Mouse (Mus musculus) cortical plate, adult 2 months (tissue): ENCODE measurements around the gene Trak2. TPM values are rescaled to one million over a fixed set of nuclear protein-coding genes. Genes with fewer than 3 reads are reported as not detected.

ENCODE experiments used
- H3K27ac ChIP-seq: fragments of 200-500 bp; 2 replicates; pipeline ENCODE4 v1.5.1; 2012; ENCODE audit warnings: low read length, control low read depth, inconsistent platforms; ENCODE audit not compliant: insufficient read depth
- H3K4me1 ChIP-seq: fragments of 200-500 bp; 2 replicates; pipeline ENCODE4 v1.6.1; 2011; ENCODE audit warnings: low read length; ENCODE audit not compliant: control insufficient read depth, insufficient read depth
- H3K4me3 ChIP-seq: fragments of 200-500 bp; 2 replicates; pipeline ENCODE4 v1.5.1; 2011; ENCODE audit warnings: mild to moderate bottlenecking, low read length, control low read depth; ENCODE audit not compliant: insufficient read depth
- CTCF ChIP-seq: fragments of 200-500 bp; IDR thresholded peaks from 2 replicates; pipeline ENCODE4 v1.5.1; 2011; ENCODE audit warnings: mild to moderate bottlenecking, control low read depth, low read length; ENCODE audit not compliant: insufficient read depth; ENCODE audit errors: extremely low read depth
- POLR2A ChIP-seq: fragments of 200-500 bp; IDR thresholded peaks from 2 replicates; pipeline ENCODE4 v1.6.1; 2011; ENCODE audit warnings: mild to moderate bottlenecking, low read length, control low read depth; ENCODE audit not compliant: insufficient read depth; ENCODE audit errors: extremely low read depth
- polyA plus RNA-seq: library from polyadenylated mRNA; depleted of rRNA; stranded (reverse); fragments of >200 nt; gene quantifications from 2 replicates; pipeline ENCODE4 v1.2.3, GENCODE M21; 2012

Trak2 gene
- polyA plus RNA-seq, 1 experiment, result 81.2 TPM

DNA sequence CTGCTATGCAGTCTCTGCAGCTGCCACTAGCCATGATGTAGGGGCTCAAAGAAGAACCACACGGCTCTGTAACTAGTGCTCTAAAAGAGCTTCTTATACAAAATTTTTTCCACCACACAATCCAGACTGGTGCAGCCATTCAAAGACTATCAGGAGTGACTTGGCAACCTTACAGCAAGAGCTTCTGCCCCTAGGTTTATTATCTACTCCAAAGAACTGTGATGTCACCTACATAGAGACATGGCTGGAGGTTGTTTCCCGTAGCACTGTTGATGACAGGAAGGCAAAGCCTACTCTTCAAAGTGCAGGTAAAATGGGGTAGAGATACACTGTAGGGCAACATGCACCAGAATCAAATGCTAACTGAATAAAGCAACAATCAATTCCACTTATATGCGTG lies 17.5 kb downstream of the Trak2 start:
- TF ChIP-seq POLR2A (no peak), CTCF (no peak)
- no peak overlapping the region for H3K27ac ChIP-seq
- H3K4me1 ChIP-seq, result peaks cover 3% of the 10 kb centered on the region; the same call in 1 of the 2 replicates
- H3K4me3 ChIP-seq, result no peak overlapping the region

DNA sequence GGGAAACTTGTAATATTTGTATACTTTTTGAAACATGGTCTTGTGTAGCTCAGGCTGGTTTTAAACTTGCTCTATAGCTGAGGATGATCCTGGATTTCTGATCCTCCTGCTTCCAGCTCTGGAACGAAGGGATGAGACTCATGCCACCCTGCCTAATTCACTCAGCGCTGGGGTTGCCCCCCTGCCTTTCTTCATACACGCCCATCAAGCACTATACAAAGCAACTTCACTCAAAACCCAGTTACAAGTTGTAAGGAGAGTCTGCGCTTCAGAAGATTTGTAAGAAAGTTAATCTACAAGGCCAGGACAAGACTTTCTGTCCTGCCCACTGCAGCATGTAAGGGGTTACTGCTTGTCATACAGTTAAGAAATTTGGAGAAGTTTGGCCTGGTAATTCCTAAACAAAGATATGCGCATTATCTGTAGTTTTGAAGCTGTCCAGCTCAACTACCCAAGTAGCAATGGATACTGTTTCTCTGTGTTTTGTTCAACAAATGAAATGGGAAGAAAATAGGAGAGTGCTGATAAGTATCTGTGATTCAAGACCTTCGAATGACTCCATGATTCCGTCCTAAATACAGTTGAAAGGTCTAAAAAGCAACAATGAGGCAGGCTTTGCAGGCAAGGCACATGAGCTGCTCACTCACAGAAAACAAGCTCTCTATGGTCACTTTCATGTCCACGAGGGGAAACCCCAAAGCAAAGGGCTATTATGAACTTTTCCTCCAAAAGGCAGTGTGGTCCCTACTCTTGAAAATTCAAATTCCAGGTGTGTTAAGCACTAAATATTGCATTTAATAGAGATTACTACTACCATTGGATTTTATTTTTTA lies 18.4 kb downstream of the Trak2 start:
- no peak overlapping the region for H3K27ac ChIP-seq
- no peak overlapping the region for H3K4me3 ChIP-seq
- no peak for TF ChIP-seq CTCF
- TF ChIP-seq POLR2A, result no peak
- peaks cover 3% of the 10 kb centered on the region; the same call in 1 of the 2 replicates for H3K4me1 ChIP-seq

DNA sequence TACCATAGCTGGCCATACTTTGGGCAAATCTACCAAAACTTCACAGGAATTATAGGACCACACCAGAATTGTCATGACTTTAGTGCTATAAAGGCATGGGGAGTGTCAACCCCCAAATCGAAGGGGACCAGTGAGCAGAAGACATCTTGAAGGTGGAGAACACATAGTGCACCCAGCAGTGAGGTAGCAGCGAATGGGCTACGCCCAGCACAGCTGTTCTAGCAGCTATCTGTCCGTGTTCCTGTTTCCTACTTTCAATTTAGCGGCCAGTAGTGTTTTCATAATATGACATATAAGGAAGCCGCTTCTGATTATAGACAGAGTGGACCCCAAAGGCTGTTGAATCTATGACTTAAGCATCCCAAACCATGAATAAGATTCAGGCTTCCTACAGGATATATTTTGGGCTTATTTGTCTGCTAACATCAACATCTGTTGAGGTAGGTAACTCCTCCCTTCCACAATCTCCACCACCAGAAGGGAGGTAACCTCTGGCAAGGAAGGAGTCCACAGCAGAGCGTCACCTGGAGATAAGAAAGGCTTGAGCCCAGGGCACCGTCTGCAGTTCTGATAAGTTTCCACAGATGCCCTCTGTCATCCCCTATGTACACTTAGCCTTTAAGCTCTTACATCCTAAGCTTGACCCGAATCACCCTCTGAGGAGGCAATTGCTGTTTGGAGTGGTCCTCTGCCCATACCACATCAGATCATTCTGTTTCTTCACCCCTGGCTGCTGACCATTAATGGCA lies 19.4 kb downstream of the Trak2 start:
- H3K4me3 ChIP-seq, result no peak overlapping the region
- TF ChIP-seq CTCF, result no peak
- H3K27ac ChIP-seq, result no peak overlapping the region
- H3K4me1 ChIP-seq, result peaks cover 3% of the 10 kb centered on the region; the same call in 1 of the 2 replicates

DNA sequence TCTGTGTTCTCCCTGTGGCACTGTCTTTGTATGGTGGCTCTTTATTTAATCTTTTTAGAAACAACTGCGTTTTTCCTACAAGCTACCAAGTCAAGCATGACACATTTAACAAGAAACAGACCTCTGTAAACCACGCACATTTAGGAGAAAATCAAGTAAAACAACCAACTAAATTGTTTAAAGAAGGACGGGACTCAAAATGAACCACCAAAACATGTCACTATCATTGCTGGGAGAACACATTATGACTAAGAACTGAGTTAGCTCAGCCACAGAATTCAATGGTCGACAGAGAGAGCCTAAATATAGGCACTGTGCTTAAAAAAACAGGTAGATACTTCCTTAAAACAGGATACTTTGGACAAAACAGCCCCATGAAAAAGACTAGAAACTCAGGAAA lies 20.2 kb downstream of the Trak2 start:
- no peak for TF ChIP-seq POLR2A
- TF ChIP-seq CTCF, result no peak
- H3K4me3 ChIP-seq, result no peak overlapping the region
- no peak overlapping the region for H3K27ac ChIP-seq
- peaks cover 3% of the 10 kb centered on the region; the same call in 1 of the 2 replicates for H3K4me1 ChIP-seq

DNA sequence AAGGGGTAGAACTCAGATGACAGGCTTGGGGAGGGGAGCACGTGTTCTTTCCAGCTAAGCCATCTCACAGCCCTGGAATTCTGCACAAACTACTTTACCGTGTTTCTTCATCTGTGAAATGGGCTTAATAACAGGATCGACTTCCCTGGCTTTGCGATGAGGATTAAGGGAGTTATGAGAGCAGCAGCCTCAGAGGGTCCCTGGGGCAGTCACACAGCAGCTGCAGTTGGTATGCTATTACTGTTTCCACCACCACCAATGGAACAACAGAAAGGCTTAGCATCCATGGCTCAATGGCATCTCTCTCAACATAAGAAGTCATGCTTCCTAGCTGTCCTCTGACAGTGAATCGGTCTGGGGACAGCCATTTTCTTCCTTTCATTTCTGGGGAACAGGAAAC lies 20.7 kb downstream of the Trak2 start:
- Histone ChIP-seq H3K27ac (no peak overlapping the region), H3K4me3 (no peak overlapping the region), H3K4me1 (peaks cover 1% of the 10 kb centered on the region; the same call in 1 of the 2 replicates)
- TF ChIP-seq CTCF, result no peak
- no peak for TF ChIP-seq POLR2A

- Histone ChIP-seq H3K4me3 (no peak overlapping the region), H3K4me1 (peaks cover 1% of the 10 kb centered on the region; the same call in 1 of the 2 replicates), H3K27ac (no peak overlapping the region)
- TF ChIP-seq POLR2A (no peak), CTCF (no peak)
Measured at GRCm38 (mm10) chr1:58951841-58952240, 21.4 kb downstream of the Trak2 start.

- Histone ChIP-seq H3K27ac (no peak overlapping the region), H3K4me1 (peaks cover 1% of the 10 kb centered on the region; the same call in 1 of the 2 replicates), H3K4me3 (no peak overlapping the region)
- TF ChIP-seq POLR2A (no peak), CTCF (no peak)
Measured at GRCm38 (mm10) chr1:58950899-58951648, 22.2 kb downstream of the Trak2 start.

DNA sequence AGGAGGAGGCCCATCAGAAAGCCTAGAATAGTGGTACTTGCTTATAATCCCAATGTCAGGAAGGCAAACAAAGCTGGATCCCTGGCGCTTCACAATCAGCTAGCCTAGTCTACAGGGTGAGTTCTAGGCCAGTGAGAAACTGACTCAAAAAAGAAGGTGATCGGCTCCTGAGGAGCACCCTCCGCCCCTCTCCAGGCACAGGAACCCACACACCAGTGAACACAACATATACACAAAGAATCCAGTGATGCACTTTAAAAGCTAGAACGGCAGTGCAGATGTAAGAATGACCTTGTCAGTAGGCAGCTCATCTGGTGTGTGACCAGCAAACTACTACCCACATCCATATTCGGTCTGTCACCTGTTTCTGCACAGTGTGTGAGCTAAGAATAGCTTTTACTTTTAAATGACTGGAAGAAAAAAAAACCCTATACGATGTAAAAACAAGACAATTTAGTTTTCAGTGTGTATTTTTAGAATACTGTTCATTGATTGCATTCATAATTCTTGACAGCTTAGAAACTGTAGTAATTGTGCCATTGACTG lies 23.6 kb downstream of the Trak2 start:
- H3K4me1 ChIP-seq, result peaks cover 1% of the 10 kb centered on the region; the same call in 1 of the 2 replicates
- H3K27ac ChIP-seq, result no peak overlapping the region
- no peak overlapping the region for H3K4me3 ChIP-seq
- TF ChIP-seq POLR2A, result no peak
- TF ChIP-seq CTCF, result no peak

GRCm38 (mm10) chr1:58946718-58947117 lies 26.5 kb downstream of the Trak2 start:
- TF ChIP-seq CTCF (no peak), POLR2A (no peak)
- Histone ChIP-seq H3K27ac (no peak overlapping the region), H3K4me1 (no peaks in the 10 kb centered on the region; the same call in 1 of the 2 replicates), H3K4me3 (no peak overlapping the region)
